Mouse (Mus musculus): ENCODE measurements around the gene Adap1. TPM values are rescaled to one million over a fixed set of nuclear protein-coding genes. Genes with fewer than 3 reads are reported as not detected.

Gene Adap1
- total RNA-seq, 2 experiments from 2014 or later, result 1.4 to 1.5 TPM

Small RNA genes lying within 50 kb of the gene (microRNA-seq; reads per million reads assigned to microRNA genes)
- gene Mir339 (ENCODE audit: borderline number of aligned reads in 2 of 2), result 398 to 494 reads per million in 2 experiments

Other genes with a start within 250 kb of the Adap1 start
- gene Prkar1b, start 175.6 kb downstream of the Adap1 start, total RNA-seq (2021), result 1 to 10 TPM; 1.5 to 4.4 TPM
- 10 to 100 TPM; 16.0 to 16.2 TPM for gene Dnaaf5, start 175.4 kb downstream of the Adap1 start, total RNA-seq (2021)
- gene Sun1, start 125.0 kb downstream of the Adap1 start, total RNA-seq (2021), result 10 to 100 TPM; 48.2 to 50.1 TPM
- 10 to 100 TPM; 44.8 to 47.4 TPM for gene Get4, start 73.3 kb downstream of the Adap1 start, total RNA-seq (2021)
- 10 to 100 TPM; 80.4 to 83.7 TPM for gene Cox19, start 25.8 kb upstream of the Adap1 start, total RNA-seq (2021)
- gene Cyp2w1, start 27.0 kb upstream of the Adap1 start, total RNA-seq (2021), result not detected
- 10 to 100 TPM; 43.6 to 56.2 TPM for gene Gpr146, start 52.1 kb upstream of the Adap1 start, total RNA-seq (2021)
- gene C130050O18Rik, start 79.7 kb upstream of the Adap1 start, total RNA-seq (2021), result under 1 TPM; 0.62 to 0.64 TPM
- gene Gper1, start 97.5 kb upstream of the Adap1 start, total RNA-seq (2021), result 1 to 10 TPM; 1.7 to 2.0 TPM
- 1 to 10 TPM; 4.7 to 5.5 TPM for gene 3110082I17Rik, start 134.9 kb upstream of the Adap1 start, total RNA-seq (2021)
- gene Zfand2a, start 158.9 kb upstream of the Adap1 start, total RNA-seq (2021), result 10 to 100 TPM; 14.0 to 17.9 TPM
- not detected for gene Uncx, start 217.9 kb upstream of the Adap1 start, total RNA-seq (2021)